Comparison of ENCODE assay signal across 8 mouse cellular contexts in genomic region chr5:139912121-139912771, GRCm38 (mm10). TPM values are rescaled to one million over a fixed set of nuclear protein-coding genes. Genes with fewer than 3 reads are reported as not detected.
DNase-seq lines count a peak whose midpoint lies in the region; ATAC-seq lines count a peak whose summit lies in the region.

No protein-coding gene starts in this region.

- intact Hi-C loops in heart, postnatal 36 days (cut with DNase I) = no loop called here

- H3K4me2 ChIP-seq in embryonic facial prominence, embryonic 12.5 days (replicated peaks) = peak overlapping the region; percentile 98
- H3K4me2 ChIP-seq in intestine, embryonic 14.5 days (ENCODE audit: low read length) = peak overlapping the region; percentile 74

- peaks cover 100% of the 10 kb centered on the region for H3K27me3 ChIP-seq in heart, embryonic 10.5 days (ENCODE audit: insufficient read depth, poor library complexity, severe bottlenecking)
- H3K27me3 ChIP-seq in embryonic facial prominence, embryonic 12.5 days = peaks cover 88% of the 10 kb centered on the region
- H3K27me3 ChIP-seq in intestine, embryonic 14.5 days (replicated peaks; ENCODE audit: control insufficient read depth, insufficient read depth, low read length) = peaks cover 83% of the 10 kb centered on the region

- no peak for ATAC-seq in embryonic facial prominence, embryonic 12.5 days (ENCODE audit: insufficient number of reproducible peaks, insufficient read depth, low FRiP score, low TSS enrichment)
- no peak for ATAC-seq in intestine, embryonic 14.5 days (replicated peaks; ENCODE audit: low FRiP score, low TSS enrichment, low read depth)
- no peak for ATAC-seq in monocyte, adult 5-6 weeks (replicated peaks; ENCODE audit: insufficient number of reproducible peaks, low FRiP score, low TSS enrichment, poor library complexity, severe bottlenecking)

- peak overlapping the region; percentile 42 for H3K27ac ChIP-seq in heart, embryonic 10.5 days
- H3K27ac ChIP-seq in embryonic facial prominence, embryonic 12.5 days = no peak overlapping the region
- H3K27ac ChIP-seq in intestine, embryonic 14.5 days (ENCODE audit: low read depth) = no peak overlapping the region

- H3K4me3 ChIP-seq in heart, embryonic 10.5 days = peak overlapping the region; percentile 65
- peak overlapping the region; percentile 49 for H3K4me3 ChIP-seq in embryonic facial prominence, embryonic 12.5 days
- peak overlapping the region; percentile 47 for H3K4me3 ChIP-seq in intestine, embryonic 14.5 days (ENCODE audit: low read depth, low read length)

- DNase-seq in heart, embryonic 10.5 days (ENCODE audit: low spot score) = no peak
- no peak for DNase-seq in heart, postnatal 36 days
- DNase-seq in intestine, embryonic 14.5 days (ENCODE audit: low spot score) = peak; percentile 69
- DNase-seq in lung, postnatal 10 days = peak; percentile 41
- DNase-seq in frontal cortex, postnatal 14 days (ENCODE audit: low spot score in 2 of 2) = no peak
- no peak for DNase-seq in urinary bladder, adult 2 months (ENCODE audit: low spot score)

- no peaks in the 10 kb centered on the region for H3K9me3 ChIP-seq in heart, embryonic 10.5 days
- H3K9me3 ChIP-seq in embryonic facial prominence, embryonic 12.5 days = no peaks in the 10 kb centered on the region
- H3K9me3 ChIP-seq in intestine, embryonic 14.5 days (ENCODE audit: control insufficient read depth, low read length) = no peaks in the 10 kb centered on the region

- peaks cover 56% of the 10 kb centered on the region for H3K4me1 ChIP-seq in heart, embryonic 10.5 days
- peaks cover 36% of the 10 kb centered on the region for H3K4me1 ChIP-seq in embryonic facial prominence, embryonic 12.5 days
- H3K4me1 ChIP-seq in intestine, embryonic 14.5 days (replicated peaks; ENCODE audit: control insufficient read depth, insufficient read depth, low read length) = peaks cover 35% of the 10 kb centered on the region

- H3K9ac ChIP-seq in embryonic facial prominence, embryonic 12.5 days = peak overlapping the region; percentile 55
- H3K9ac ChIP-seq in intestine, embryonic 14.5 days (ENCODE audit: low read length) = 0 out of 2 replicates have a peak overlapping the region, but pooled peaks have one; percentile 17

- WGBS in heart, embryonic 10.5 days = under 1% methylated on average over 35 of the region's 64 CpGs
- WGBS in embryonic facial prominence, embryonic 12.5 days = 1% methylated on average over 38 of the region's 64 CpGs
- WGBS in intestine, embryonic 14.5 days = 1% methylated on average over 39 of the region's 64 CpGs

- H3K36me3 ChIP-seq in heart, embryonic 10.5 days = no peaks in the 10 kb centered on the region
- H3K36me3 ChIP-seq in embryonic facial prominence, embryonic 12.5 days = no peaks in the 10 kb centered on the region
- H3K36me3 ChIP-seq in intestine, embryonic 14.5 days (ENCODE audit: control insufficient read depth, insufficient read depth, low read length) = no peaks in the 10 kb centered on the region

RNA-seq across cellular contexts. Expression of gene Elfn1, which starts 4.5 kb away (rescaled TPM):
- polyA plus RNA-seq in heart, embryonic 10.5 days (2016; fragmentation: Nextera tagmentation; extraction: Ambion mirVana) = 0.73 TPM in 1 of 2 replicates, not detected in the other
- under 1 TPM; 0.08 to 0.38 TPM for total RNA-seq in heart, postnatal 36 days (2021)
- 0.15 and 0.45 TPM in 2 replicates for polyA plus RNA-seq in embryonic facial prominence, embryonic 12.5 days (2016; fragmentation: Nextera tagmentation; extraction: Ambion mirVana)
- polyA plus RNA-seq in intestine, embryonic 14.5 days (2014; fragmentation: Nextera tagmentation; extraction: Ambion mirVana) = 0.23 and 0.26 TPM in 2 replicates
- total RNA-seq in monocyte, adult 5-6 weeks (2017) = not detected in 3 replicates
- 1.7 and 2.3 TPM in 2 replicates for polyA plus RNA-seq in urinary bladder, adult 2 months (2012; rRNA removed)

Comparison
In these comparisons a context has a peak if more than half of its experiments do, and no peak if none do; other contexts are left out.
1. DNase-seq: peak in intestine, embryonic 14.5 days (single experiment) and lung, postnatal 10 days (single experiment); none in heart, embryonic 10.5 days (single experiment), heart, postnatal 36 days (0 of 2), frontal cortex, postnatal 14 days (0 of 2) and urinary bladder, adult 2 months (single experiment).
2. Peak in every context shown above with its lines, with median percentiles within 50 percentile points of each other: H3K4me3 ChIP-seq.